Mouse (Mus musculus) forebrain, embryonic 11.5 days (tissue): ENCODE measurements around the gene Myl7. TPM values are rescaled to one million over a fixed set of nuclear protein-coding genes. Genes with fewer than 3 reads are reported as not detected.

Source experiments
- ATAC-seq: fragments of 200-750 bp; cut with Nextera tagmentation; replicated peaks from 2 replicates; pipeline ENCODE4 v1.8.0; 2017; ENCODE audit warnings: moderate TSS enrichment; ENCODE audit not compliant: low FRiP score
- DNase-seq: peaks from one replicate; pipeline ENCODE4 v3.0.0-alpha.2; 2017; ENCODE audit warnings: low spot score
- H3K27ac ChIP-seq: fragments of 300-500 bp; sonication (generic); 2 replicates; pipeline ENCODE4 v1.5.1; 2014; ENCODE audit warnings: low read depth, low read length
- H3K27me3 ChIP-seq: fragments of 300-500 bp; sonication (generic); 2 replicates; pipeline ENCODE4 v1.6.1; 2014; ENCODE audit warnings: mild to moderate bottlenecking, low read length, mixed read lengths; ENCODE audit not compliant: control insufficient read depth, insufficient read depth
- H3K36me3 ChIP-seq: fragments of 300-500 bp; sonication (generic); 2 replicates; pipeline ENCODE4 v1.6.1; 2014; ENCODE audit warnings: mild to moderate bottlenecking, low read length, moderate library complexity, mixed read lengths; ENCODE audit not compliant: control insufficient read depth, insufficient read depth
- H3K4me1 ChIP-seq: fragments of 300-500 bp; sonication (generic); replicated peaks from 2 replicates; pipeline ENCODE4 v1.6.1; 2014; ENCODE audit warnings: low read length, mixed read lengths; ENCODE audit not compliant: control insufficient read depth, insufficient read depth
- H3K4me2 ChIP-seq: fragments of 300-500 bp; sonication (generic); 2 replicates; pipeline ENCODE4 v1.6.1; 2014; ENCODE audit warnings: low read depth, mild to moderate bottlenecking, low read length, moderate library complexity, mixed read lengths; ENCODE audit not compliant: severe bottlenecking
- H3K4me3 ChIP-seq: fragments of 300-500 bp; sonication (generic); 2 replicates; pipeline ENCODE4 v1.5.1; 2014; ENCODE audit warnings: low read depth, low read length
- H3K9ac ChIP-seq: fragments of 300-500 bp; sonication (generic); 2 replicates; pipeline ENCODE4 v1.6.1; 2014; ENCODE audit warnings: low read length
- H3K9me3 ChIP-seq: fragments of 300-500 bp; sonication (generic); 2 replicates; pipeline ENCODE4 v1.6.1; 2016; ENCODE audit warnings: low read length, mixed read lengths; ENCODE audit not compliant: control insufficient read depth
- WGBS: fragments of 180-500 bp; shearing (Covaris S2); extraction: QIAGEN DNeasy Blood & Tissue Kit; methylation state at CpG from one replicate; pipeline ENCODE4 v1.1.7; 2014; 5-methylcytosine and 5-hydroxymethylcytosine counted together
- polyA plus RNA-seq: library from polyadenylated mRNA; unstranded; fragments of >200 nt; fragmentation: Nextera tagmentation; extraction: Ambion mirVana; gene quantifications from 2 replicates; pipeline ENCODE4 v1.2.1, GENCODE M21; 2014

The Myl7 gene
- polyA plus RNA-seq, 1 experiment from 2014 or later, result 0.47 TPM

DNA sequence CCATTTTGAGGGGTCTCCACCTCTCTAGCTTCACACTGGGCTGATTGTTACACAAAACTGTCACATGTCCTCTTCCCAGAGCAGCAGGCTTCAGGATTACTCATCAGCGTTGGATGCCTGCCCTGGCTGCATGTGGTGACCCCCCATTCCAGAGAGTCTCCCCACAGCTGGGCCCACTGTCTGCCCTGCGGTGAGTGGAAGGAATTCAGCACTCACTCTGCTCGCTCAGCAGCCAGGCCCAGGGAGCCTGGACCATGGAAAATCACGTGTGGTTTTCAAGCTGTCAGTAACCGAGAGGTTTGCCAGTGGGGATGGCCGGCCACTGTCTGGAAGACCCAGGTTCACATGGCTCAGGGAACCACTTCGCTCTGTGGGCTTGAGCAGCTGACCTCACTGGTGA lies 42.7 kb downstream of the Myl7 start:
- H3K9me3 ChIP-seq, result no peaks in the 10 kb centered on the region
- H3K27me3 ChIP-seq, result peaks cover 7% of the 10 kb centered on the region
- ATAC-seq, result no peak
- H3K4me1 ChIP-seq, result no peaks in the 10 kb centered on the region
- WGBS, result 44% methylated on average over 7 of the region's 7 CpGs
- H3K9ac ChIP-seq, result no peak overlapping the region
- no peak overlapping the region for H3K4me2 ChIP-seq
- no peak overlapping the region for H3K27ac ChIP-seq
- no peak overlapping the region for H3K4me3 ChIP-seq
- no peak for DNase-seq
- H3K36me3 ChIP-seq, result no peaks in the 10 kb centered on the region

DNA sequence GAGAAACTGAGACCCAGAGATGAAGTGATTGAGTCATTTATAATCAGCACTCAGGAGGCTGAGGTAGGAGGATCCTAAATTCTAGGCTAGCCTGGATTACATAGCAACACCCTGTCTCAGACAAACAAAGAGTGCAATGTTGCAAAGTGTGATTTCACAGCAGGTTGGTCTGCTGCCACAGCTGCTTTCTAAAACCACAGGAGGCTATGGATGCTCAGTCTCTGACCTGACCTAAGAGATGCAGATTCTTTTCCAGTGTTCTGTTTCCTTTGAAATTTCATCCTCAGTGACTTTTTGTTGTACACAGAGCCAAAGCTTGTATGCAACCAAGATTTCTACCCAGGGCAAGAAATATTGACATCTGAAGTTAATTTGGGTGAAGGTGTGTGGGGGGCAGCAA lies 43.1 kb downstream of the Myl7 start:
- H3K4me2 ChIP-seq, result no peak overlapping the region
- H3K27ac ChIP-seq, result no peak overlapping the region
- no peaks in the 10 kb centered on the region for H3K36me3 ChIP-seq
- ATAC-seq, result no peak
- peaks cover 3% of the 10 kb centered on the region; the same call in 1 of the 2 replicates for H3K27me3 ChIP-seq
- no peak for DNase-seq
- no peak overlapping the region for H3K4me3 ChIP-seq
- H3K9me3 ChIP-seq, result no peaks in the 10 kb centered on the region
- no peaks in the 10 kb centered on the region for H3K4me1 ChIP-seq
- no peak overlapping the region for H3K9ac ChIP-seq

DNA sequence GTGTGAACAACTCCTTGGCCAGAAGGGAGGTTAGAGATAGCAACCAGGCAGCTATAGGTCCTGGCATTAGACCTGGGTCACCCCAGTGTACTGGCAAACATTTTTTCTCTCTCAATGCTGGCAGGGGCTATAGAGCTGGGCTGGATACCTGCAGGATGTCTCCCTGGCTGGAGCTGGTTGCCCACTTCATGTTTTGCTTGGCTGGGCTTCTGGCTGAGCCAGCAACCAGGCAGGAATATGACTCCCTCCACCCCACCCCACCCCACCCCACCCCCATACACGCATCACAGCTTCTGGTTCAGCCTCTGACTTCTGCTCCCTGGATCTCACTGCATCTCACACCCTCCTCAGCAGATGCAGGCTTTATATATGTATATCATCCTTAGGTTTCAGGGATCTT lies 46.3 kb downstream of the Myl7 start:
- WGBS, result 68% methylated on average over 1 of the region's 1 CpGs
- Histone ChIP-seq H3K9ac (no peak overlapping the region), H3K4me2 (no peak overlapping the region), H3K4me1 (no peaks in the 10 kb centered on the region), H3K4me3 (no peak overlapping the region), H3K36me3 (no peaks in the 10 kb centered on the region), H3K9me3 (no peaks in the 10 kb centered on the region), H3K27me3 (no peaks in the 10 kb centered on the region), H3K27ac (no peak overlapping the region)
- ATAC-seq (no peak), DNase-seq (no peak)

GRCm38 (mm10) chr11:5851021-5851736 lies 47.4 kb downstream of the Myl7 start:
- H3K36me3 ChIP-seq, result no peaks in the 10 kb centered on the region
- no peaks in the 10 kb centered on the region for H3K27me3 ChIP-seq
- H3K4me3 ChIP-seq, result no peak overlapping the region
- no peak overlapping the region for H3K4me2 ChIP-seq
- 60% methylated on average over 4 of the region's 4 CpGs for WGBS
- no peak for DNase-seq
- H3K27ac ChIP-seq, result no peak overlapping the region
- no peaks in the 10 kb centered on the region for H3K9me3 ChIP-seq
- no peak overlapping the region for H3K9ac ChIP-seq
- ATAC-seq, result no peak
- no peaks in the 10 kb centered on the region for H3K4me1 ChIP-seq

GRCm38 (mm10) chr11:5850452-5850851 lies 48.1 kb downstream of the Myl7 start:
- no peak overlapping the region for H3K4me3 ChIP-seq
- H3K4me2 ChIP-seq, result no peak overlapping the region
- H3K36me3 ChIP-seq, result no peaks in the 10 kb centered on the region
- ATAC-seq, result no peak
- no peak overlapping the region for H3K9ac ChIP-seq
- no peak for DNase-seq
- WGBS, result 77% methylated on average over 5 of the region's 5 CpGs
- H3K27me3 ChIP-seq, result no peaks in the 10 kb centered on the region
- H3K4me1 ChIP-seq, result no peaks in the 10 kb centered on the region
- no peaks in the 10 kb centered on the region for H3K9me3 ChIP-seq
- H3K27ac ChIP-seq, result no peak overlapping the region

DNA sequence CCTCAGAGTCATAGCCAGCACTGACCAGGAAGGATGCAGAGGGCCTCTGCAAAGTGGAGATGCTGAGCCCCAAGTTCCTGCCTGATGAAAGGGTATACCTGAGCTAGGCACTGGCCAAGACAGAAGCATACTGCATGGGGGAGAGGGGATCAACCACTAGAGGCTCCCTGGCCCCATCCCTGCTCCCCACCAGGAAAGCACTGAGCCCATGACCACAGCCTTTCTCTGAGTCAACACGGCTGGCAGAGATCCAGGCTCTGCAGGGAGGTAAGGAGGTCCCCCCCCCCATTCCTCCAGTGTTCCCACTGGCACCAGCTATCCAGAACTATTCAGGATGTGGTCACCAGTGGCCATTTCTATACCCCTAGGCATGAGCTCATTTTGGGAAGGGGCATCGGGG lies 49.3 kb downstream of the Myl7 start:
- H3K4me2 ChIP-seq, result no peak overlapping the region
- H3K9ac ChIP-seq, result no peak overlapping the region
- ATAC-seq, result no peak
- no peak overlapping the region for H3K27ac ChIP-seq
- no peak for DNase-seq
- no peak overlapping the region for H3K4me3 ChIP-seq
- H3K36me3 ChIP-seq, result no peaks in the 10 kb centered on the region
- 83% methylated on average over 2 of the region's 2 CpGs for WGBS
- no peaks in the 10 kb centered on the region for H3K4me1 ChIP-seq
- no peaks in the 10 kb centered on the region for H3K9me3 ChIP-seq
- no peaks in the 10 kb centered on the region for H3K27me3 ChIP-seq

DNA sequence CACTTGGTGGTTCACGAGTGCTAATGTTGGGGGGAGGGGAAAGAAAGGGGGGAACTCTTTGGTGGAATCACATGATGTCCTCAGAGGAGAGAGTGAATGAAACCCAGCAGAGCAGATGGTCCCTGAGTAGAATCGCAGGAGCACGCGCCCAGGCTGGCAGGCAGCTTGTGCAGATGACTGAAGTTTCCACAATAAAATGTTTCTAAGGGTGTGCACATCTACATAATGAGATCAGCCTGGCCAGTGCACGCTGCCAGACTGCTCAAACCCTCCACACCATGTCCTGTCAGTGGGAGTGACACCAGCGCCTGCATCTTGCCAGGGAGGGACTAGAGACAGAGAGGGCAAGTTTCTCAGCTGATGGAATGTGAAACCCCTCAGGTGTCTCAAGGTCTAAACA lies 49.8 kb downstream of the Myl7 start:
- DNase-seq, result no peak
- Histone ChIP-seq H3K27ac (no peak overlapping the region), H3K4me2 (no peak overlapping the region), H3K9ac (no peak overlapping the region), H3K4me1 (no peaks in the 10 kb centered on the region), H3K9me3 (no peaks in the 10 kb centered on the region), H3K36me3 (no peaks in the 10 kb centered on the region), H3K27me3 (no peaks in the 10 kb centered on the region), H3K4me3 (no peak overlapping the region)
- WGBS, result 59% methylated on average over 6 of the region's 6 CpGs
- ATAC-seq, result no peak

DNA sequence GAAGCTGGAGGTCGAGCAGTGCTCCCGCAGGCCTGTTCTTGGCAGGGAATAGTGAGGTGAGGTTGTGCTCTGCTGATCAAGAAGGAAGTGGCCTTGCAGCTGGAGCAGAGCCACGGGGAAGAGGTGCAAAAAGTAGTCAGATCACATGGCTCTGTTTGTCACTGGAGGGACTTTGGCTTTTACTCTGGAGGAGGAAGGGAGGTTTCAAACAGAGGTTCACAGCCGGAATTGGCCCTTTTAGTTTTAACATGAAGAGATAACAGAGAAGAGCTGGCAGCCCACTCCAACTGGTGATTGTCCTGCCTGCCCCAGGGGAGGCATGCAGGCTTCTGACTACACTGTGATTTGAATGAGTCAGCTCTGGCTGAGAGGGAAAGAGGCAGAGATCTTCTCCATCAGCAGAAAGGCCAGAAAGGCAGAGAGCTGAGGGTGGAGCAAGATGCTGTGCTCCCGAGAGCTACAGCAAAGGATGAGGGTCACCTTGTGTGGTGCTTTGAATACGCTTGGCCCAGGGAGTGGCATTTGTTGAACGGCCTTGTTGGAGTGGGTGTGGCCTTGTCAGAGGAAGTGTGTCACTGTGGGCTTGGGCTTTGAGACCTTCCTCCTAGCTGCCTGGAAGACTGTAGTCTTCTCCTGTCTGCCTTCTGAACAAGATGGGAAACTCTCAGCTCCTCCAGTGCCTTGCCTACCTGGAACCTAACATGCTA lies 51.8 kb downstream of the Myl7 start:
- no peak overlapping the region for H3K4me2 ChIP-seq
- no peak overlapping the region for H3K4me3 ChIP-seq
- H3K27me3 ChIP-seq, result no peaks in the 10 kb centered on the region
- DNase-seq, result no peak
- no peak overlapping the region for H3K9ac ChIP-seq
- no peaks in the 10 kb centered on the region for H3K36me3 ChIP-seq
- H3K9me3 ChIP-seq, result no peaks in the 10 kb centered on the region
- no peaks in the 10 kb centered on the region for H3K4me1 ChIP-seq
- 80% methylated on average over 7 of the region's 7 CpGs for WGBS
- no peak overlapping the region for H3K27ac ChIP-seq
- ATAC-seq, result no peak
